Mouse (Mus musculus) spleen, adult 2 months (tissue): ENCODE data around the gene Gprc5d. TPM values are rescaled to one million over a fixed set of nuclear protein-coding genes. Genes with fewer than 3 reads are reported as not detected.

Source experiments
- DNase-seq, 2 experiments: peaks; one replicate each; pipeline versions ENCODE4 v3.0.0 to v3.0.0-alpha.2; 2012 to 2021; ENCODE audit warnings: low spot score in 2 of 2, low read depth in 1 of 2
- H3K27ac ChIP-seq: fragments of 200-500 bp; 2 replicates; pipeline ENCODE4 v1.5.1; 2012; ENCODE audit warnings: low read length, inconsistent platforms; ENCODE audit not compliant: insufficient read depth
- H3K27me3 ChIP-seq: fragments of 200-500 bp; 2 replicates; pipeline ENCODE4 v1.6.1; 2012; ENCODE audit warnings: mild to moderate bottlenecking, moderate library complexity, low read length, inconsistent platforms; ENCODE audit not compliant: control insufficient read depth, insufficient read depth
- H3K36me3 ChIP-seq: fragments of 200-500 bp; 2 replicates; pipeline ENCODE4 v1.6.1; 2012; ENCODE audit warnings: mild to moderate bottlenecking, low read length, inconsistent platforms; ENCODE audit not compliant: control insufficient read depth, insufficient read depth
- H3K4me1 ChIP-seq: fragments of 200-500 bp; 2 replicates; pipeline ENCODE4 v1.6.1; 2011; ENCODE audit warnings: inconsistent platforms; ENCODE audit not compliant: control insufficient read depth, insufficient read depth, insufficient read length
- H3K4me3 ChIP-seq: fragments of 200-500 bp; 2 replicates; pipeline ENCODE4 v1.5.1; 2011; ENCODE audit warnings: mild to moderate bottlenecking, inconsistent platforms; ENCODE audit not compliant: insufficient read depth, insufficient read length; ENCODE audit errors: extremely low read depth
- CTCF ChIP-seq: fragments of 200-500 bp; IDR thresholded peaks from 2 replicates; pipeline ENCODE4 v1.5.1; 2011; ENCODE audit warnings: mild to moderate bottlenecking, inconsistent platforms; ENCODE audit not compliant: insufficient read depth, insufficient read length, insufficient replicate concordance; ENCODE audit errors: extremely low read depth
- POLR2A ChIP-seq: fragments of 200-500 bp; IDR thresholded peaks from 2 replicates; pipeline ENCODE4 v1.6.1; 2011; ENCODE audit warnings: low read depth, low read length, inconsistent platforms
- WGBS: fragments of 180-500 bp; shearing (Covaris S2); methylation state at CpG from one replicate; pipeline ENCODE4 v1.1.7; 2018; 5-methylcytosine and 5-hydroxymethylcytosine counted together
- polyA plus RNA-seq: library from polyadenylated mRNA; depleted of rRNA; stranded (reverse); fragments of >200 nt; gene quantifications from 2 replicates; pipeline ENCODE4 v1.2.3, GENCODE M21; 2012

The Gprc5d gene
- polyA plus RNA-seq, 1 experiment: 0.09 TPM

DNA sequence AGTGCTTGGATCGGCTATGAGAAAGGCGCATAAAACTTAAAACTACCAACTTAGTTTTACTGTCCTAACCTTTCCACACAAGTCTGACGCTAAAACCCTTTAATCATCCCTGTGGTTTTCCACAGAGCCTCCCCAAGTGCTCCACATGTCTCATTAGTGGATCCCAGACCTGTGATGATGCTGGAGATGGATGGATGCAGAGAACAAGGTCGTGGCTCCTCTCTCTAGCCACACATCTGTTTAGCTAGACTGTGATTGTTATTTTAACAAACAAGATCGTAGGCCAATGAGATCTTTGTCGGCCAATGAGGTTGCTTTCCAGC is 5.0 kb downstream of the Gprc5d start:
- no peak overlapping the region for H3K4me3 ChIP-seq

DNA sequence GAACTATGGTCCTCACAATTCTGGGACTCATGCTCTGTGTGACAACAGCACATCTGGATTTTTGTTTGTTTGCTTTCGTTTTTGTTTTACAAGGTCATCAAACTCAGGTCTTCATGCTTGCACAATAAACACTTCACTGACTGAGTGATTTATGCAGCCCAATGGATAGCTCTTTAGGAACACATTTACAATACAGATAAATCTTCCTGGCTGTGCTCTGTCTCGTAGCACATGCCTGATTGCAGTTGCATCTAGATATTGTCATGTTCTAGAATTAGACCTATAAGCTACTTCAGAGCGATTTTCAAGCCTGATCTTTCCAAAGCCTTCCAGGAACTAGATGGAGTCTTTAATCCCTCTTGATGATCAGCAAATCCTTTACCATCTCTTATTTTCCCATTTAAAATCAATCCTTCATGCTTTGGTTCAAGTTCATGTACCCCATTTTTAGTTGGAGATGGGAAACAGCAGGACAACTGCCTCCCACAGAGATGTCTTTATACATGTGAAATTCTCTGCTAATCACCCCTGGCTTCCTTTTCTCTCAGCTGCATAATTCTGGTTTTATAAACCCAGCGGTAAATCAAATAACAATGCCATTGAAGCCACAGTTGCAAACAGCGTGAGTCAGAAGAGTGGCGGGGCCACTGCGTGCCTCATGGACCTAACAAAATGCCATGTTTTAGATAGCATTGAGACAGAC is 5.5 kb downstream of the Gprc5d start:
- TF ChIP-seq CTCF (no peak), POLR2A (no peak)
- H3K27ac ChIP-seq: no peak overlapping the region
- WGBS: 66% methylated on average over 7 of the region's 7 CpGs
- H3K4me3 ChIP-seq: no peak overlapping the region
- H3K4me1 ChIP-seq: no peaks in the 10 kb centered on the region
- no peak for DNase-seq
- no peaks in the 10 kb centered on the region for H3K27me3 ChIP-seq
- H3K36me3 ChIP-seq: no peaks in the 10 kb centered on the region

More for the DNA sequence above, 5.0 kb downstream of the Gprc5d start:
- no peak for DNase-seq
- Histone ChIP-seq H3K27ac (no peak overlapping the region), H3K4me1 (no peaks in the 10 kb centered on the region), H3K36me3 (no peaks in the 10 kb centered on the region), H3K27me3 (no peaks in the 10 kb centered on the region)
- TF ChIP-seq CTCF: no peak
- TF ChIP-seq POLR2A: no peak
- WGBS: 67% methylated on average over 6 of the region's 6 CpGs

DNA sequence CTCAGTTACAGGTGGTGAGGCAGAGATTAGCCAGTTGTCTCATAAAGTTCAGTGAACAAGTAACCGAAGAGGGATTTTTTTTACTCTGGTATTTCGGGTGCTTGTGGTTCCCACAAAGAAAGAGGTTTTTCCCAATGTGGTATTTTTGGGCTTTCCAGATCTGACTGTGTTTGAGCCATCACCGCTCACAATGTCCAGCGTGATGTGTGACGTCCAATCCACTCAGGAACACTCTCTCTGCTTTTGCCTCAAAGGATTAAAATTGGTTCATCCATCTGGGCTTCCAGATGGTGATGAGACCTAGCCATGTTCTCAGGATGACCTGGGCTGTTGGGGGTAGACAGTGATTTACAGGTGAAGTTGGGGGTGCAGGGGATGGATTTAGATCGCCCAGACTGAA is 11.1 kb downstream of the Gprc5d start:
- no peak overlapping the region for H3K27ac ChIP-seq
- no peak for TF ChIP-seq CTCF
- no peak for TF ChIP-seq POLR2A
- no peaks in the 10 kb centered on the region for H3K4me1 ChIP-seq
- no peak for DNase-seq
- WGBS: 84% methylated on average over 6 of the region's 6 CpGs
- H3K4me3 ChIP-seq: no peak overlapping the region
- H3K27me3 ChIP-seq: no peaks in the 10 kb centered on the region
- H3K36me3 ChIP-seq: no peaks in the 10 kb centered on the region

DNA sequence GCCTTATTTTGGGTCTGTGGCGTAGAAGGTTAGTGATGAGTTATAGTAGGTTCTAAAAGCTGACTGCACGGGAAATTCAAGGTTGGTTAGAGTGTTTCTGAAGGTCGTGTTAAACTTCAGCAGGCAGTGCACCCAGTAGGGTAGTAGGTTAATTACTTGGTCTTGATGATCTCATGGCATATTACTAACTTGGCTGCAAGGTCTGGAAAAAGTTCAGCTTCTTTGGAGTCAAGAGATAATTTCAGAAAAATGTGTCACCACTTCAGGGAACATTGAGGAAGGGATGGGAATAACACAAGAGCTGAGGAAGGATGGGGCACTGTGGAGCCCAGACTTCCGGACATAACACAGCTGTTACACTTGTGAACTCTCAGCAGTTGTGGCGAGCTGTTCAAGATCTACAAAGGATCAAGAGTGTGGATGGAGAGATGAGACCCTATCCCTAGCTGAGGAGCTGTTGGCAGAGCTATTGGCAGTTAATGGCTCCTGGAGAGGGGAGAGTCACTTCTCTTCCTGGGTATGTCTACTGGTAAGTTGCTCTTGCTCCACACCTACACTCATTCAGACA is 15.3 kb downstream of the Gprc5d start:
- no peak for TF ChIP-seq CTCF
- TF ChIP-seq POLR2A: no peak
- H3K27me3 ChIP-seq: no peaks in the 10 kb centered on the region
- no peaks in the 10 kb centered on the region for H3K36me3 ChIP-seq
- no peaks in the 10 kb centered on the region for H3K4me1 ChIP-seq
- H3K27ac ChIP-seq: no peak overlapping the region
- 77% methylated on average over 5 of the region's 5 CpGs for WGBS
- H3K4me3 ChIP-seq: no peak overlapping the region
- no peak for DNase-seq

DNA sequence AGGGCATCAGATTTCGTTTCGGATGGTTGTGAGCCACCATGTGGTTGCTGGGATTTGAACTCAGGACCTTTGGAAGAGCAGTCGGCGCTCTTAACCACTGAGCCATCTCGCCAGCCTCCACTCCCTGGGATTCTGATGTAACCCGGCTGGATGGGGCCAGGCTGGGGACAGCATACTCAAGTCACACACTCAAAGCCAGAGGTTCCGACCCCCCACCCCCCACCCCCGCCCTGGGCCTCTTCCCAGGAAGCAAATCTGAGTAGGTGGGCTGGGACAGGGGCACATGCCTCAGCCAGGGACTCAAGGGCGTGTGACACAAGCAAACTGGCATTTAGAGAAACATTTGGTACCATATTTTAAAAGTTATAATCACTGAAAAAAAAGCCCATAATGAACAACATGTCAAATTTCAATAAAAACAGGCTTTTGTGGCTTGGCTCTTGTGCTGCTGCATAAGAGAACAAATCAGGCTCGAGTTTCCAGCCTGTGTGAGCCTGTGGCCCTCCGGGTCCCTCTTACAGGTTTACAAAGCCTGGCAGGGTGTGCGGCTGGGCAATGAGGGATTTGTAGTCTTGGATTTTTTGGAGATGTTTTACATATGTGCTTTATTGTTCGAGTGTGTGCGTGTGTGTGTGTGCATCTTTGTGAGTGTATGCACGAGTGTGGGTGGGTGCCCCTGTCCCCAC is 17.2 kb downstream of the Gprc5d start:
- DNase-seq: no peak
- no peak overlapping the region for H3K4me3 ChIP-seq
- no peaks in the 10 kb centered on the region for H3K27me3 ChIP-seq
- H3K36me3 ChIP-seq: no peaks in the 10 kb centered on the region
- TF ChIP-seq CTCF (no peak), POLR2A (no peak)
- 85% methylated on average over 15 of the region's 15 CpGs for WGBS
- H3K4me1 ChIP-seq: no peaks in the 10 kb centered on the region
- H3K27ac ChIP-seq: no peak overlapping the region

DNA sequence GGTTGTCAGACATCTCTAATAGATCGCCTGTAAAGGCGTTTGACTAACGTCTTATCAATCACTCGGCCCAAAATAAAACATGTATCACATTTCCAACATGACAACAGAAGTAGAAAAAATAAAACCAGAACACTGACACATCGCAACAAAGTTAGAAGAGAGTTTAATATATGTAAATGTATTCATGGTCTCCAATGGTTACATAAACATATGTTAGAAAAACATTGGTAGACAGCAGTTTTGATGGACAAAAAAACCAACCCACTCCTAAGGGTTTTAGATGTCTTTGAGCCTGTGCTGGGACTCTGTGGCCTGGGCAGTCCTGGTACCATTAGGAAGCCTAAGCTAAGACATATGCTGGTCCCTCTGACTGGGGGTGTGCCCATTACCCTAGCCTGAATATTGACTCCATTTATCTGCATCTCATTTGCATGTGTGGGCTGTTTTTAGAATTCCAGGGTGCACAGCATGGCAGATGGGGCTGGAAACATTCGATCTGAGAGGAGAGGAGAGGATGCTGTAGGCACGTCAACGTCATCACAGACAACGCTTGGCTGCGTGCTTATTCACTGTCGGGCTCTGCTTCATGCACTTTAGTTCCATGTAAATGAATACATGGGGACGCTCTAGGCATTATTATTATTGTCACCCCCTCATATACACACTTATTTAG is 25.1 kb downstream of the Gprc5d start:
- no peak overlapping the region for H3K4me3 ChIP-seq
- H3K27ac ChIP-seq: no peak overlapping the region
- 89% methylated on average over 12 of the region's 12 CpGs for WGBS
- no peaks in the 10 kb centered on the region for H3K27me3 ChIP-seq
- H3K4me1 ChIP-seq: no peaks in the 10 kb centered on the region
- no peak for DNase-seq
- no peaks in the 10 kb centered on the region for H3K36me3 ChIP-seq
- no peak for TF ChIP-seq CTCF
- no peak for TF ChIP-seq POLR2A

DNA sequence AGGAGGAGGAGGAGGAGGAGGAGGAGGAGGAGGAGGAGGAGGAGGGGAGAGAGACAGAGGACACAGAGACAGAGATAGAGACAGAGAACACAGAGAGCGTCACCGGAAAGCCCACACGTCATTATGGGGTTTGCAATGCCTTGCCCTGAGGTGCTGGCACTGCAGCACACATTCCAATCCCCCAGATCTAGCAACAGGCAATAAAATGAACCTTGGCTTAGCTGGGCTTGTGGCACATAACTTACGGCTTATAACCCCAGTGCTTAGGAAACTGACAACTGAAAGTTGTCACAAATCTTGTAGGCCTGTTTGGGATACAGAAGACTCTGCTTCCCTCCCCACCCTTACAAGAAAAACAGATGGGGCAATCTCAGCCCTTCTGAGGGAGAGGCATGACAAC is 27.4 kb downstream of the Gprc5d start:
- 92% methylated on average over 4 of the region's 4 CpGs for WGBS
- no peaks in the 10 kb centered on the region for H3K36me3 ChIP-seq
- TF ChIP-seq CTCF (no peak), POLR2A (no peak)

More for the DNA sequence above, 27.4 kb downstream of the Gprc5d start:
- no peak overlapping the region for H3K4me3 ChIP-seq
- no peaks in the 10 kb centered on the region for H3K27me3 ChIP-seq
- DNase-seq: no peak
- H3K27ac ChIP-seq: no peak overlapping the region
- no peaks in the 10 kb centered on the region for H3K4me1 ChIP-seq
